Comparison of ENCODE assay signal across 8 mouse cellular contexts in the genomic region with DNA sequence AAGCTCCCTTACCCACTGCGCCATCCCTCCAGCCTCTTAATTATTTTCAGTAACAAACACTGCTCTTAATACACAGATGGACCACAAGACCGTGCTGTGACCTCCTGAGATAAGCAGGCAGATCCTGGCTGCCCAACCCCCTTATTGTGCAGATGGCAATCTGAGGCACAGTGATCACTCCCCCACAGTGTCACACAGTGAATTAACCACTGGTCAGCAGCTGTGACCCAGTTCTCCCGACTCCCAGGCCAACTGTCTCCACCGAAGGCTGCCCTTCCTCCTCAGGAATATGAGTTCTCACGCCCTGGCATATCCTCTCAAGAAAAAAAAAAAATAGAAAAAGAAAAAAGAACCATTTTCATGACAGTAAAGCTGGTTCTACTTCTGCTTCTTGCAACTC. TPM values are rescaled to one million over a fixed set of nuclear protein-coding genes. Genes with fewer than 3 reads are reported as not detected.
A peak's percentile ranks its signal among the peaks of the same experiment; 100 is the strongest.
DNase-seq lines count a peak whose midpoint lies in the region; ATAC-seq lines count a peak whose summit lies in the region.

No protein-coding gene starts in this region.

- H3K4me2 ChIP-seq in midbrain, embryonic 14.5 days (ENCODE audit: low read length): no peak overlapping the region
- H3K4me2 ChIP-seq in intestine, embryonic 14.5 days (ENCODE audit: low read length): no peak overlapping the region

- DNase-seq in midbrain, embryonic 10.5 days (ENCODE audit: low spot score): peak; percentile 24
- DNase-seq in midbrain, embryonic 14.5 days: no peak
- DNase-seq in embryo, embryonic 11 days: peak; percentile 39
- DNase-seq in intestine, embryonic 14.5 days (ENCODE audit: low spot score): no peak
- no peak for DNase-seq in frontal cortex, postnatal 25 days (ENCODE audit: low spot score in 2 of 2)
- DNase-seq in urinary bladder, postnatal 10 days (ENCODE audit: low spot score): no peak
- no peak for DNase-seq in urinary bladder, adult 2 months (ENCODE audit: low spot score)

- no peaks in the 10 kb centered on the region for H3K27me3 ChIP-seq in midbrain, embryonic 10.5 days (ENCODE audit: low read depth, poor library complexity, severe bottlenecking)
- no peaks in the 10 kb centered on the region for H3K27me3 ChIP-seq in midbrain, embryonic 14.5 days (ENCODE audit: control insufficient read depth, insufficient read depth, low read length)
- no peaks in the 10 kb centered on the region for H3K27me3 ChIP-seq in intestine, embryonic 14.5 days (replicated peaks; ENCODE audit: control insufficient read depth, insufficient read depth, low read length)

- H3K4me3 ChIP-seq in midbrain, embryonic 10.5 days: no peak overlapping the region
- H3K4me3 ChIP-seq in midbrain, embryonic 14.5 days (replicated peaks; ENCODE audit: low read depth, low read length): no peak overlapping the region
- H3K4me3 ChIP-seq in intestine, embryonic 14.5 days (ENCODE audit: low read depth, low read length): no peak overlapping the region

- H3K9me3 ChIP-seq in midbrain, embryonic 10.5 days (replicated peaks): no peaks in the 10 kb centered on the region
- H3K9me3 ChIP-seq in midbrain, embryonic 14.5 days (ENCODE audit: control insufficient read depth, low read length): no peaks in the 10 kb centered on the region
- no peaks in the 10 kb centered on the region for H3K9me3 ChIP-seq in intestine, embryonic 14.5 days (ENCODE audit: control insufficient read depth, low read length)

- H3K36me3 ChIP-seq in midbrain, embryonic 10.5 days: no peaks in the 10 kb centered on the region
- H3K36me3 ChIP-seq in midbrain, embryonic 14.5 days (ENCODE audit: control insufficient read depth, insufficient read depth, low read length): no peaks in the 10 kb centered on the region
- H3K36me3 ChIP-seq in intestine, embryonic 14.5 days (ENCODE audit: control insufficient read depth, insufficient read depth, low read length): no peaks in the 10 kb centered on the region

- H3K9ac ChIP-seq in midbrain, embryonic 14.5 days (replicated peaks; ENCODE audit: low read length): no peak overlapping the region
- no peak overlapping the region for H3K9ac ChIP-seq in intestine, embryonic 14.5 days (ENCODE audit: low read length)

- H3K4me1 ChIP-seq in midbrain, embryonic 10.5 days: peaks cover 15% of the 10 kb centered on the region
- H3K4me1 ChIP-seq in midbrain, embryonic 14.5 days (ENCODE audit: control insufficient read depth, insufficient read depth, low read length): no peaks in the 10 kb centered on the region
- peaks cover 12% of the 10 kb centered on the region; the same call in 1 of the 2 replicates for H3K4me1 ChIP-seq in intestine, embryonic 14.5 days (replicated peaks; ENCODE audit: control insufficient read depth, insufficient read depth, low read length)

- peak overlapping the region; percentile 68 for H3K27ac ChIP-seq in midbrain, embryonic 10.5 days (replicated peaks)
- H3K27ac ChIP-seq in midbrain, embryonic 14.5 days (replicated peaks; ENCODE audit: low read depth, low read length): no peak overlapping the region; the same call in 1 of the 2 replicates
- 0 out of 2 replicates have a peak overlapping the region, but pooled peaks have one; percentile 16 for H3K27ac ChIP-seq in intestine, embryonic 14.5 days (ENCODE audit: low read depth)

- no peak for ATAC-seq in midbrain, embryonic 14.5 days (ENCODE audit: low FRiP score, low TSS enrichment)
- ATAC-seq in intestine, embryonic 14.5 days (replicated peaks; ENCODE audit: low FRiP score, low TSS enrichment, low read depth): no peak
- ATAC-seq in megakaryocyte progenitor cell, adult 5-6 weeks (replicated peaks; ENCODE audit: poor library complexity): peak; percentile 68

- 65% methylated on average over 5 of the region's 5 CpGs for WGBS in midbrain, embryonic 10.5 days
- 49% methylated on average over 5 of the region's 5 CpGs for WGBS in midbrain, embryonic 14.5 days
- WGBS in intestine, embryonic 14.5 days: 51% methylated on average over 5 of the region's 5 CpGs

RNA-seq across cellular contexts. Expression of gene Tspan15, which starts 14.5 kb away (rescaled TPM):
- 16.1 and 18.9 TPM in 2 replicates for polyA plus RNA-seq in midbrain, embryonic 10.5 days (2016; fragmentation: Nextera tagmentation; extraction: Ambion mirVana)
- polyA plus RNA-seq in midbrain, embryonic 14.5 days (2014; fragmentation: Nextera tagmentation; extraction: Ambion mirVana): 12.7 and 13.4 TPM in 2 replicates
- 31.5 and 32.5 TPM in 2 replicates for polyA plus RNA-seq in intestine, embryonic 14.5 days (2014; fragmentation: Nextera tagmentation; extraction: Ambion mirVana)
- total RNA-seq in megakaryocyte progenitor cell, adult 5-6 weeks (2015): 0.15 and 0.49 TPM in 2 replicates
- total RNA-seq in megakaryocyte progenitor cell, adult 5-6 weeks (2017): 0.21 TPM in 1 of 2 replicates, not detected in the other
- polyA plus RNA-seq in urinary bladder, adult 2 months (2012; rRNA removed): 37.2 and 41.5 TPM in 2 replicates

RNA-seq across cellular contexts. Expression of gene Tacr2, which starts 35.6 kb away (rescaled TPM):
- polyA plus RNA-seq in midbrain, embryonic 10.5 days (2016; fragmentation: Nextera tagmentation; extraction: Ambion mirVana): not detected in 2 replicates
- polyA plus RNA-seq in midbrain, embryonic 14.5 days (2014; fragmentation: Nextera tagmentation; extraction: Ambion mirVana): not detected in 2 replicates
- polyA plus RNA-seq in intestine, embryonic 14.5 days (2014; fragmentation: Nextera tagmentation; extraction: Ambion mirVana): 0.50 and 0.98 TPM in 2 replicates
- not detected in 2 replicates for total RNA-seq in megakaryocyte progenitor cell, adult 5-6 weeks (2015)
- not detected in 2 replicates for total RNA-seq in megakaryocyte progenitor cell, adult 5-6 weeks (2017)
- polyA plus RNA-seq in urinary bladder, adult 2 months (2012; rRNA removed): 4.2 and 10.7 TPM in 2 replicates

Comparison
In these comparisons a context has a peak if more than half of its experiments do, and no peak if none do; other contexts are left out.
1. DNase-seq: peak in midbrain, embryonic 10.5 days (single experiment) and embryo, embryonic 11 days (single experiment); none in midbrain, embryonic 14.5 days (single experiment), intestine, embryonic 14.5 days (single experiment), frontal cortex, postnatal 25 days (0 of 2), urinary bladder, postnatal 10 days (single experiment) and urinary bladder, adult 2 months (single experiment).